Mouse (Mus musculus) MEL-GATA-1-ER (cell line): ENCODE data around the gene Pla2g2c.

Experiments used
- DNase-seq: peaks from one replicate; pipeline ENCODE4 v3.0.0-alpha.2; 2012; ENCODE audit warnings: low read depth; ENCODE audit errors: extremely low read depth

The Pla2g2c gene

DNA sequence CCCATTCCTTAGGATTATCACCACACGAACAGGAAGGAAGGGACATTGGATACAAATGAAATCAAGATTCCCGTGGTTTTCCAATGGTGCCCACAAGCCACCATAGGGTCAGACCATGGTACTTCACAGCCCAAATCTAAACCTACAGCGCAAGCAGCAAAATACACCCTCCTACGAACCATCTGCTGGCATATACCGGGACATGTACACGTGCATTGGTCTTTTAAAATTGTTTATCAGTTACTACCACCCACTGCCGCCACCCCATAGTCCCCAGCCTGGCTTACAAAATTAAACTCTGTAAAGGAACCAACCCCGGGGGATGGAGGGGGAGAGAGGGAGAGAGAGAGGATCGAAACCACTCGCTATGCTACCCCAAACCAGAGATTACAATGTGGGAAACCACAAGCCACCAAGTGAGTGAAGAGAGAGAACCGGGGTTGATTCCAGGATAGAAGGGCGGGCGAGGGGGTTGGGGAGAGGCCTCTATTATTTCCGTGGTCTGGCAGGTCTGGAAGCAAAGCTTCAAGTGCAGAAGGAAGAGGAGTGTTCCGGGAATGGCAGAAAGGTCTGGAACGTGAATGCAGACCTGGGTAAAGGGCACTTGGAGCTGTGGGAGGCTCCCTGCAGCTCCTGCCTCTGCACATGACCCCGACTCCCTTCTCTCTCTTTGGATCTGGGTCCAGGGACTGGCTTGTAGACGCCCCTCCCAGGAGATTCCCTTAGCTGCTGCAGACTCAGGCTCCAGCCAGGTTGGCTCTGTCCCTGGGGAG, at the start of gene Pla2g2c:
Gene Pla2g2c, plus strand, starts transcription at position 439 of the 773 bp plus-strand sequence.
- DNase-seq = no peak

DNA sequence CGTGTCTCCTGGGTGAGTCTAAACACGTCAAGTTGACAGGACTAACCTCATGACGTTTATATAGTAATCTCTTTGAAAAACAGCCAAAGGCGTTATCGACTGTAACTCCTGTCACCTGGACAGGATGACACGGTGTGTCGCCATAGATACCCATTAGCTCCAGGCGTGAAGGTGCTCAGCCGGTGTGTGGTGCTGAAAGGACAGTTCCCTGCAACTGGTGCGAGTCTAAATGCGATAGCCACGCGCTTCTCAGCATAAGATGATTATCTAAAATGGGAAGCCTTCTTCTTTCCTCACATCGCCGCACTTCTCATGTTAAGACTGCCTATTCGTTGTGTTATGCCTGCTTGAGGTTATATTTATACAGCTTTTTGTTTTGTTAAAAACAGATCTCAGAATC, 48.1 kb upstream of the Pla2g2c start:
- no peak for DNase-seq

DNA sequence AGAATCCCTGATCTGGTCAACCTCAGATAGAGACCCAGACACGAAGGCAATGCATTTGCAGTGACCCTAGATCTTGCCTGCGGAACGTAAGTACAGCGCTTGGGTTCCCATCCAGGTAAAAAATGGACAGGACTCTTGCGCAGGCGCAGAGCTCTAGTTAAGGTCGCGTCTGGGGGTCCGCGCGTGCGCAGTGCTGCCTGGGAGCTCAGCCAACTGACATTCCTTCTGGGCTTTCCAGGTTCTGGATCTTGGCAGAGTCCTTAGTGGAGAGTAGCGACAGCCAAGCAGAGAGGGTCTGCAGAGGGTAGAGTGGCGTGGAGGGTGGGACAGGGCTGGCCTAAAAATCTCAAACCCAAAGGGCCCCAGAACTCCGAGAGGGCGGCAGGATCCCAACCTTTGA, 47.0 kb upstream of the Pla2g2c start:
- DNase-seq = no peak

DNA sequence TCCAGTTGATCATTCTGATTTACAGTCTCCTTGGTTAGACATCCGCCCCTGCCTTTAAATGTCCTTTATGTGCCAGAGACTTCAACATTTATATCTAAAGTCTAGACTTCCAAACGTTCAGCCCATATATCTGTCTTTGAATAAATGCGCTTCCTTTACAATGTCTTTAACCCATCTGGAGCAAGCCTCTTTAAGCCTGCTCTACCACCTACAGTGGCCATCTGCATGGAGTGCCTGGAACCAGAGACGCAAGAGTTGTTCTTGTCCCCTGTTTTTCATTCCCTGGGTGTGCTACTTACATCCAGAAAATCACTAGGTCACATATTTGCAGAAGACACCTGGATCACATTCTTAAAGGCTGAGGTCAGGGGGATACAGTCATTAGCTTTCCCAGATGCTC, 44.5 kb upstream of the Pla2g2c start:
- DNase-seq = no peak

DNA sequence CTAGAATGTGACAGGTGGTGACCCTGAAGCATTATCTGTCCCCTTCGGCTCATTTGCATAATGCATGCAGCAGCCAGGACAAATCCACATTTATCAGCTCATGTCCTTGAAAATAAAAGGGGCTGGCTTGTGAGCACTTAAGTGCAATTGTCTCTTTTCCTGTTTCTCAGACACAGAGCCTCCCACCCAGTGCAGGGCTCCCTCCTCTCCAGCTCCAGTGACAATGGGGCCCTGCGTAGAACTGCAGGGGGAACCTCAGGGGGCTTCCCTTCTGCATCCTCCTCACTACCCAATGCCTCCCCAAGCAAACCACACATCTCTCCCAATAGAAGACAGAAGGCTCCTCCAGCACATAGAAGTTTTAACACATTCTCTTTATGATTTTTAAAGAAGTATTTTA, 41.8 kb upstream of the Pla2g2c start:
- DNase-seq = no peak

DNA sequence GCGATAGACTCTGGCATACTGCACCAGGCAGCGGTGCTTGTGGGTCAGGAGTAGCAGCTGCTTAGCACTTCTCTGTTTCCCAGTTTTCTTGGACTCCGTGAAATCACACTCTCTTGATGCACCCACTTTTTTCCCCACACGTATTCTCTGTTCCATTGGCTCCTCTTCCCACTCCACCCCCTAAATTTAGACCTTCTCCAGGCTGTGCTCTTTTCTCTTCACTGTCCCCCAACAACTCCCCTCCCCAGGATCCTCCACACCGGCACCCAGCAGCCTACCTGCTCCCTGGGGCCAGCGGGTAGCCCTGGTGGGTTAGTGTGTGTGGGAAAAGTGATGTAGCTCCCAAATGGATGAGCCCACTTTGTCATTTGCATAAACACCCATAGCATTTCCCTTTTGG, 38.8 kb upstream of the Pla2g2c start:
- no peak for DNase-seq

DNA sequence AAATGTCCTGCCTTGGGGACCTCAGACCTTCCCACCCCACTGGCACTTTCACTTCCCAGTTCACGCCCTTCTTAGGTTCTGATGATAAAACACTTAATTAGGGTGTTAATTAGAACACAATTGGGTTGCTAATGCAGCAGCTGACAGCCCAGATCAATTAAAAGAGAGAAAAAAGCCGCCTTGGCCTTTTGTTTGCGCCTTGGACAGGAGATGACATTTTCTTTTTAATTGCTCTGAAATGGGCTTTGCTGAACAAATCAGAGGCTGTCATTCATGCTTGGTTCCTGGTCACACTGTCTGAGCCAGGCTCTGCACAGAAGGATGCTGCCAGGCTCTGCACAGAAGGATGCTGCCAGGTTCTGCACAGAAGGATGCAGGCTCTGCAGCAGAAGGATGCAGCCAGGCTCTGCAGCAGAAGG, 35.5 kb upstream of the Pla2g2c start:
- no peak for DNase-seq

DNA sequence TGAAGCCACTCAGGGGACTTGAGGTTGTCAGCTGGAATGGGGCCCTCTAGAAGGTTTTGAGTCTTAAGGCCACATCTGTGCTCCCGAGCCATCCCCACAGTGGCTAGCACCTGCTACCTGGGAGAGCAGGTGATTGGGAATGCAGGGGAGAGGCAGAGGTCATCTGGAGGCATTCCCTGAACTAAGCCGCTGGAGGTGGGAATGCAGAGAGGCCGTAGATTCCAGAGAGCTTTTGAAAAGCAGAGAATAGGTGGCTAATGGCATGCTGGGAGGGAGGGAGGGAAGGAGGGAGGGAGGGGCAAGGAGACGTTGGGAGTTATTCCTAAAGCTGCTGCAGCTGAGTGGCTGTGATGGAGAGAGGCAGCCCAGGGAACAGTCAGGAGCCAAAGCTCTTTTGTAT, 34.0 kb upstream of the Pla2g2c start:
- no peak for DNase-seq

DNA sequence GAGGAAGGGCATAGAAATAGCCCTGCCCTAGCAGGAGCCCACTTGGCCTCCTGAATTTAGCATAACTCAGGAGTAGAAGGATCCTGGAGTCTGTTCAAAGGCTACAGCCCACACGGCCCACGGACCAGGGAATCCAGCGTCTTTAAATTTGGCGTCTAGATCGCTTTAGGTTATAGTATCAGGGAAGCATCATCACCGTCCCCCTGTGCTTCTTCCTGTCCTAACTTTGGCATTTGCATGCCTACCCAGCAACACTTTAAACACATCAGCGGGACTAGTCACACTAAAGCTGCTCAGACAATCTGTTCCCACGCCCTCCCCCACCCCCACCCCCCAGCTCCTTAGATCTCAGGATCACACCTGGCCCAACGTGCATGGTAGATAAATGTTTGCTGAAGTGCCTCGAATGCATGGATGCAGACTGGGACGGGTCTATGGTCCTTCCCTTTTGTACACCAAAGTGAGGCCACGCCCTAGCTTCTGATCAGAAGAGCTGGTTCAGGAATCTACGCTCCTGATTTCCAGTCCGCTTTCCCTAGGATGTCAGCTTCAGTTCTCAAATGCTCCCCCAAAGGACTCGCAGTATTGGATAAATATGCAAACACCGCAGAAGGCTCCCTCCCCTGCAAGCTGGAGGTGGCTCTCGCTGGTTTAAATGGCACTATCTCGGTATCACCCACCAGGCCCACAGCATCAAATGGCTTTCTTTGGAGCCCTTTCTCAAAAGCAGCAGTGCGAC, 33.0 kb upstream of the Pla2g2c start:
- no peak for DNase-seq

DNA sequence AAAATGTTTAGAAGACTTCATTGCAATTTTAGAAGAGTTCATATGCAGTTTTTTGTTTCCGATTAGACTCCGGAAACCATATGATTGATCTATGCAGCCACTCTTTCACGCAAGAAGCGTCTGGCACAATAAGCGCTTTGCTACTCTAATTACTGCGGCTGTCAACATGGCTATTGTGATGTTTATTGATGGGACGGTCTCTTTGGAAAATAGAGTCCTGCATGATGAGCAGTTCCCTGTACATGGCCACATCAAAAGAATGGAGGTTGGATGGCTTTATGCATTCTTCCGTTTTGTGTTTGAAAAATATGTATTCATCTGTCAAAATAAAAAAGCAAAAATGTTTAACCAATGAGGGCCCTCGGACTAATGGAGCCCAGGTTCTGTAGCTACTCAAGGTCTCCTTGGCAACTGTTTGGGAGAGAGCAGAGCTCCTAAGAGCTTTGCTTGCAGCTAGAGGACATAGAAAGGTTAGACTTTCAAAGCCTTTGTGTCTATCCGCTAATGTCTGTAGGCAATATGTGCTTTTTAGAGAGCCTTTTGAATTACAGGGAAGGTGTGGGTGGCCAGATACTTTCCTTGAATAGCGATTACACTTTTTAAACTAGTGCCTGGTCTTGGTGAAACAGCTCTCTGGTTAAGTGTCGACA, 31.4 kb upstream of the Pla2g2c start:
- DNase-seq = no peak

DNA sequence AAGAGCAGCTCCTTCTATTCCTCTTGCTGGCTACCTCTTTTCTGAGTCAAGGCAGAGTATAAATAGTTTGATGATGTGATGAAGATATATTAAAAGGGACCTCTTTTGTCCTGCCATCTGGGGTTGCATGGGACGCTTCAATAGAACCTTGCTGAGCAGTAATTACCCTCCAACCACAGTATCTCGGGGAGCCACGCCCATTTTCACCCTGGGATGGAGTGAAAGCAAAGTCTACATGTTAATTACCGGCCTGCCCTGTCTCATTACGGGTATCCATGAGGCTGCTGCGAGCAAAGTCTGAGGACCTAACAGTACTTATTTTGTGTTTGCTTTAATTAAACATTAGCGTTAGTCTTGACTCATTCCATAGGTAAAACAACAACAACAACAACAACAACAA, 27.9 kb upstream of the Pla2g2c start:
- DNase-seq = no peak

DNA sequence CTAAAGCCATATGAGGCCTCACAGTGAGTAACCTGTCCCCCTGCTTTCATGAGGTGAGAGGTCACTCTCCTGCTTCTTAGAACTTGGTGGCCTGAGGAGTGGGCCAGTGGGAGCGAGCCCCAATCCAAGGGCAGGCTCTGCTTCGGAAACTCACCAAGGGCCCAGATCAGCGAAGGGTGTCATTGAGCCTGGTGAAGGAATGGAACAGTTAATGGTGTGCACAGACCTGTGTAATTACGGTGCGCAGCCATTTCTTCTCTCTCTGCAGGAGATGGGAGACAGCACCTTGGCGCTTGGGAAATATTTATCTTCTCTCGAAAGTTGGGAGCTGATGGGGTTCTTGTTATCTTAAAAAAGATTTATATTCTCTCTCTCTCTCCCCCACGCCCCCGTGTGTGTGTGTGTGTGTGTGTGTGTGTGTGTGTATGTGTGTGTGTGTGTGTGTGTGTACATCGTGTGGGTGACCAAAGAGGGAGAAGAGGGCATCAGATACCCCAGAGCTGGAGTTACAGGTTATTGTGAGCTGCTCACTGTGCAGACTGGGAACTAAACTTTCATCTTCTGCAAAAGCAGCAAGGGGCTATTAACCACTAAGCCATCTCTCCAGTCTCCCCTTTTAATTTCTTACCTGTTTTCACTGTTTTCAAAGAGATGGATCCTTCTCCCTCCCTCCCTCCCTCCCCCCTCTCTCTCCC, 27.3 kb upstream of the Pla2g2c start:
- DNase-seq = no peak

DNA sequence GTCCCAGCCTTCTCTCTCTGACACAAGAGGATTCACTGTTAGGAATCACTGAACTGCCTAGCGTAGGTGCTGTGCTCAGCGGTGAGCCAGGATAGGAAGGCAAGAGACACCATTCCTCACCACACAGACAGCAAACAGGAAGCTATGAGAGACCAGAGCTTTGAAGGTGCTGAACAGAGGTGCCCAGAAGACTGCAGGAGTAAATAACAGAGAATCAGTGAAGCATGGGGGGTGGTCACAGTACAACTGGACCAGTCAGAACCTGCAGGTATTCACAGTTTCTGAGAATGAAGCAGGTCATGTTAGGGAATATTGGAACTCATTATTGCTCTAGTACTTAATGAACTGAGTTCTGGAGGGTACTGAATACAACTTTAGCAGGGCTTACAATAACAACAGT, 26.3 kb upstream of the Pla2g2c start:
- no peak for DNase-seq

DNA sequence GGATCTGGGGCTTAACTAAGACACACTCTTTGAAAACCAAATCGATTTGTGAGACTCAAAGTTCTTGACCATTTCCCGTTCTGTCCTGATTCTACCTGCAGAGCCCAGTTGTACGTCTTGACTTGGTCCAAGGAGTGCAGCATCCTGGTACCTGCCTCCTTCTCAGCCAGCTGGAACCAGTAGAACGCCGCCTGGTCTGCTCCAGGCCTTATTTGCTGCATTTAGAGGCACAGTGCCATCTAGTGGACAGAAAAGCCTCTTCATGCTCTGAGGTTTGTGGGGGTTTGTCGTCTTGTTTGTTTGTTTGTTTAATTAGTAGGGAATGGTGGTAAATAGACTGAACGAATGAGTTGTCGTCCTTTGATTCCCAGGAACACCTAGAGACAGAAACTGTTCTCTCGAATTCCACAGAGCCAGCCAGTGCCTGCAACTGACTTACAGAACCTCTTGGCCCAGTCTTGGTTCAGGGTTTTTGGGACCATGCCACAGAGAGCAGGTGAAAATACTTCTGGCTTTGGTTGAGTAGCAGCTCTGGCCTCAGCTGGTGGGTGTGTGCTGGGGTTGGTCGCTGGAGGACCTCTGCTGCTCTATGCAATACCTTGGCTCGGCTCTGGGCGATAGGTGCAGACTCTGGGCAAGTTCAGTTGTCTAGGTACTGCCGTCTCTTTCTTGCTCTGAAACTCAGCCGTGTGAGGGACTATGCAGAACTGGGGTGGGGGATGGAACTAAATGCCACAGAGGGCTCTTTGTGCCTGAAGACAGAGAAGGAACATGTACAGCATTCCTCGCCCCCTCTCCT, 24.2 kb upstream of the Pla2g2c start:
- DNase-seq = no peak

DNA sequence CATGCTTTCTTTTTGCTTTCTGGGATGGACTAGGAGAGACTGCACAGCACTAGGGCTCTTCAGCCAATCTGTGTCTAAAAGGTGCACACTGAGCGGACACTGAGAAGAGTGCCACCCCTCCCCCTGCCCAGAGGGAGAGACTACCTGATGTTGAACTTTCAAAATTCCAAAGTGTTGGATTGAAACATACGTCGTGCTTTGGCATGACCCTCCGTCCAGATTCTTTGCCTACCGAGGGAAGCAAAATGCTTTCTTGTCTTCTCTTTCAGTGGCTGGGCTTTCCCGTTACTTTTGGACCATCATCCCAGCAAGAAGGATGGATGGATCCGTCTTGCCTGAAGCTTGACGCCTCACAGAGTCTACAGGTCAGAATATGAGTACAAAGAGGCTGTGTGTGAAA, 23.5 kb upstream of the Pla2g2c start:
- DNase-seq = no peak

DNA sequence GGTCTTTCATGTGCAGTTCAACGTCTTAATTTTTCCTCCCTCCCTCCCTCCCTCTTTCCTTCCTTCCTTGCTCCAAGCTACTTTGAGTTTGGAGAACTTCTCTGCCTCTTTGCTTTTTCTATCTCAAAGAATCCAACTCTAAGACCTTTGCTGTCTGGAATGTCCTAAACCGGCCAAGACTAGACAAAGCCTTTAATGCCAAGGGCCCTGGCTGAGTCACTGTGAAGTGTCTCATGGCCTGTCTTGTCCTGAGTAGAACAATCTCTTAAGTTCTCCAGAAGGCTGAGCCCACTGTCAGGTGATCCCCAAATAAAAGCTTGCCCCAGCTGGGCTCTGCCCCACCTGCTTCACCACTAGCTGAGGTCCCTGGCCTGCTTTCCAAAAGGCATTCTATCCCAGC, 22.6 kb upstream of the Pla2g2c start:
- DNase-seq = no peak

DNA sequence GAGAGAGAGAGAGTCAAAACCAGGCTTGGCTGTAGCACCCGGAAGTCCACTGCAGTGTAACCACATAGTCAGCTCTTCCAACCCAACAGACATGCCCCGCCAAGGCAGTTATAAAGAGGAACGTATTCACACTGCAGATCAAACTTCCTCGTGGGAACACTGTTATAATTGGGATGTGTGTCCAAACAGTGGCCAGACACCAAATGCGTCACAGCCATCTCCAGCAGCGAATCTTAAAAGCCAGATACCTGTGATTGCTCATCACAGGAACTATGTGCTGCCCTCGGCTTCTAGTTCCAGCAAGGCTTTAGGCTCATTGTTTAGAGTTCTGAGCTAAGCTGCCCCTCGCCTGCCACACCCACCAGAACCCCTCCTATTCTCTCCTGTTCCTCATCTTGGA, 22.1 kb upstream of the Pla2g2c start:
- no peak for DNase-seq

DNA sequence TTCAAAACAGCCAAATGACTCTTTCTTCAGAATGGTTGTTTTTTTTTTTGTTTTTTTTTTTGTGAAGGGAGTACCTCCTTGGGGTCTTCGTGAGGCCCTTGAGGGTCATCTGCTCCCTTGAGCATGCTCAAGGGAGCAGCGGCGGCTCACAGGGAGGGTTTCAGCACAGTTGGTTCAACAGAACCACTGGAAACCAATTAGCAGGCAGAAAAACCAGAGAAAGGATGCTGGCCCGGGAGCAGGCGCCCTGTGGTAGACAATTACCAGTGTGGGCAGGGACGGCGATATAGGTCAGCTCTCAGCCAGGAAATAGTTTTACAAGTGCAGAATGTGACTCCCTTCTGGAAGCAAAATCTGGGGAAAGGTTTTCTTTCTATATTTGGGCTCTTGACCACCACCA, 21.0 kb upstream of the Pla2g2c start:
- no peak for DNase-seq

DNA sequence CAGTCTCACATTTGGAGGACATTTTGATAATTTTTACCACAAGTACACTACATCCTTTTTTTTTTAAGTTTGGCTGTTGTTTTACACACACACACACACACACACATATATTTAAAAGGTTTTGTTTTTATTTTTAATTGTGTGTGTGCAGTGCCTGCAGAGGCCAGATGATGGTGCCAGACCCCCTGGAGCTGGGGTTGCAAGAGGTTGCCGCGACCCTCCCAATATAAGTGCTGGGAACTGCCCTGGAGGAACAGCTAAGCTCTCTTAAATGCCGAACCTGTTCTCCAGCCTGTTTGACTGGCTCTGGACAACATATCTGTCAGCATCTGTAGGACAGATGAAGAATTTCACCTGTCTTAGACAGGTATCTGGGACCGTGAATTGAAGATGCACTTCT, 20.4 kb upstream of the Pla2g2c start:
- DNase-seq = no peak

DNA sequence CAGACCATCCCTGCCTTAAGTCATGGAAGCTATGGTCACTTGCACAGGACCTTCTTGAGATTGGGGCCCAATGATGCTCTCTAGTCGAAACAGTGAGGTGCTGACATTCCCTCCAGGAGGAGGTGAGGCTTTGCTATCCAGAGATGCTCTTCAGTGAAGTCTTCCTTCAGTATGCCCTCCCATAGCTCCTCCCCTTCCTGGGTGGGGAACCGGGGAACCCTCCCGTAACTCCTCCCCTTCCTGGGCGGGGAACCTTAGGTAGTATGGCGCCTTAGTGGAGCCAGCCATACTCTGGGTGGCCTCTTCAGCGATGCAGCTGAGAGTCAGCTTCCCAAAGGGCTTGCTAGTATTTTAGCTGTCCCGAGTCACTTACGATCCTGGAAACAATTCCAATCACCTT, 18.0 kb upstream of the Pla2g2c start:
- no peak for DNase-seq

DNA sequence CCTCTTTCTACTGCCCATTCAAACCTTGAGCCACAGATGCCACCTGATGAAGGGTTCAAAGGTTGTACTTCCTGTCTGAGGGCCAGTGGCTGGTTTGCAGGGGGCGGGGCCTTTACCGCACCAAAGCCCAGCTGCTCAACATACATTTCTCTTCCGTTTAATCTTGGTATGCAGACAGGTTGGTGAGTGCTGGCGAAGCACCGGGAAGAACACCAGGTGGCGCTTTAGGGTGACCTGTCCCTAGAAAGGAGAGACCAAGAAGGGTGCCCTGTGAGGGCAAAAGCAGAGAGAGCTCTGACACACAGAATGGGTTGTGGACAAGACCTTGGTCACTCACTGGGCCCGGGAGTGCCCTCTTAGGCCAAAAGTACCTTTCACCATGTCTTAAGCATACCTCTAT, 16.0 kb upstream of the Pla2g2c start:
- DNase-seq = no peak
